Mouse (Mus musculus): ENCODE measurements around the gene Kdm8. TPM values are rescaled to one million over a fixed set of nuclear protein-coding genes. Genes with fewer than 3 reads are reported as not detected.

Gene Kdm8
- polyA plus RNA-seq, 1 experiment from 2014 or later = 7.9 TPM

- Histone ChIP-seq H3K27ac (ENCODE audit: low read depth, low read length) (no peak overlapping the region), H3K36me3 (ENCODE audit: control insufficient read depth, insufficient read depth, low read length) (no peaks in the 10 kb centered on the region), H3K9ac (ENCODE audit: low read depth, low read length) (no peak overlapping the region), H3K9me3 (replicated peaks; ENCODE audit: control insufficient read depth, low read length) (no peaks in the 10 kb centered on the region), H3K4me1 (ENCODE audit: control insufficient read depth, insufficient read depth, low read length) (no peaks in the 10 kb centered on the region), H3K4me2 (no peak overlapping the region), H3K4me3 (ENCODE audit: low read depth, low read length) (no peak overlapping the region), H3K27me3 (ENCODE audit: control insufficient read depth, insufficient read depth, low read length) (no peaks in the 10 kb centered on the region)
- ATAC-seq (replicated peaks; ENCODE audit: insufficient number of reproducible peaks, low FRiP score, low TSS enrichment) = no peak
- 62% methylated on average over 13 of the region's 13 CpGs for WGBS (ENCODE audit: insufficient replicate concordance)
These were observed 55.7 kb downstream of the Kdm8 start for GRCm38 (mm10) chr7:125499927-125500868.

- no peaks in the 10 kb centered on the region for H3K36me3 ChIP-seq (ENCODE audit: control insufficient read depth, insufficient read depth, low read length)
- H3K9me3 ChIP-seq (replicated peaks; ENCODE audit: control insufficient read depth, low read length) = no peaks in the 10 kb centered on the region
- H3K27ac ChIP-seq (ENCODE audit: low read depth, low read length) = no peak overlapping the region
- no peak overlapping the region for H3K9ac ChIP-seq (ENCODE audit: low read depth, low read length)
- 89% methylated on average over 7 of the region's 7 CpGs for WGBS (ENCODE audit: insufficient replicate concordance)
- no peaks in the 10 kb centered on the region for H3K27me3 ChIP-seq (ENCODE audit: control insufficient read depth, insufficient read depth, low read length)
- H3K4me1 ChIP-seq (ENCODE audit: control insufficient read depth, insufficient read depth, low read length) = no peaks in the 10 kb centered on the region
- H3K4me2 ChIP-seq = no peak overlapping the region
- ATAC-seq (replicated peaks; ENCODE audit: insufficient number of reproducible peaks, low FRiP score, low TSS enrichment) = no peak
- no peak overlapping the region for H3K4me3 ChIP-seq (ENCODE audit: low read depth, low read length)
These were observed 56.4 kb downstream of the Kdm8 start for GRCm38 (mm10) chr7:125500879-125501278.

- ATAC-seq (replicated peaks; ENCODE audit: insufficient number of reproducible peaks, low FRiP score, low TSS enrichment) = no peak
- H3K4me3 ChIP-seq (ENCODE audit: low read depth, low read length) = no peak overlapping the region
- H3K27me3 ChIP-seq (ENCODE audit: control insufficient read depth, insufficient read depth, low read length) = no peaks in the 10 kb centered on the region
- WGBS (ENCODE audit: insufficient replicate concordance) = 59% methylated on average over 5 of the region's 5 CpGs
- H3K4me2 ChIP-seq = no peak overlapping the region
- H3K9me3 ChIP-seq (replicated peaks; ENCODE audit: control insufficient read depth, low read length) = no peaks in the 10 kb centered on the region
- H3K4me1 ChIP-seq (ENCODE audit: control insufficient read depth, insufficient read depth, low read length) = no peaks in the 10 kb centered on the region
- no peaks in the 10 kb centered on the region for H3K36me3 ChIP-seq (ENCODE audit: control insufficient read depth, insufficient read depth, low read length)
- H3K9ac ChIP-seq (ENCODE audit: low read depth, low read length) = no peak overlapping the region
- H3K27ac ChIP-seq (ENCODE audit: low read depth, low read length) = no peak overlapping the region
These were observed 59.1 kb downstream of the Kdm8 start for GRCm38 (mm10) chr7:125503374-125504092.

- H3K27me3 ChIP-seq (ENCODE audit: control insufficient read depth, insufficient read depth, low read length) = no peaks in the 10 kb centered on the region
- no peaks in the 10 kb centered on the region for H3K9me3 ChIP-seq (replicated peaks; ENCODE audit: control insufficient read depth, low read length)
- no peak overlapping the region for H3K27ac ChIP-seq (ENCODE audit: low read depth, low read length)
- H3K4me2 ChIP-seq = no peak overlapping the region
- no peak for ATAC-seq (replicated peaks; ENCODE audit: insufficient number of reproducible peaks, low FRiP score, low TSS enrichment)
- no peaks in the 10 kb centered on the region for H3K4me1 ChIP-seq (ENCODE audit: control insufficient read depth, insufficient read depth, low read length)
- no peaks in the 10 kb centered on the region for H3K36me3 ChIP-seq (ENCODE audit: control insufficient read depth, insufficient read depth, low read length)
- WGBS (ENCODE audit: insufficient replicate concordance) = 87% methylated on average over 5 of the region's 5 CpGs
- no peak overlapping the region for H3K4me3 ChIP-seq (ENCODE audit: low read depth, low read length)
- no peak overlapping the region for H3K9ac ChIP-seq (ENCODE audit: low read depth, low read length)
These were observed 60.1 kb downstream of the Kdm8 start for GRCm38 (mm10) chr7:125504618-125505017.

GRCm38 (mm10) chr7:125505568-125505967 lies 61.1 kb downstream of the Kdm8 start:
- no peaks in the 10 kb centered on the region for H3K4me1 ChIP-seq (ENCODE audit: control insufficient read depth, insufficient read depth, low read length)
- H3K36me3 ChIP-seq (ENCODE audit: control insufficient read depth, insufficient read depth, low read length) = no peaks in the 10 kb centered on the region
- no peak overlapping the region for H3K27ac ChIP-seq (ENCODE audit: low read depth, low read length)
- no peaks in the 10 kb centered on the region for H3K9me3 ChIP-seq (replicated peaks; ENCODE audit: control insufficient read depth, low read length)
- H3K27me3 ChIP-seq (ENCODE audit: control insufficient read depth, insufficient read depth, low read length) = no peaks in the 10 kb centered on the region
- H3K4me2 ChIP-seq = no peak overlapping the region
- 77% methylated on average over 10 of the region's 10 CpGs for WGBS (ENCODE audit: insufficient replicate concordance)
- no peak overlapping the region for H3K4me3 ChIP-seq (ENCODE audit: low read depth, low read length)
- ATAC-seq (replicated peaks; ENCODE audit: insufficient number of reproducible peaks, low FRiP score, low TSS enrichment) = no peak
- no peak overlapping the region for H3K9ac ChIP-seq (ENCODE audit: low read depth, low read length)

GRCm38 (mm10) chr7:125507279-125507678 lies 62.8 kb downstream of the Kdm8 start:
- Histone ChIP-seq H3K4me1 (ENCODE audit: control insufficient read depth, insufficient read depth, low read length) (no peaks in the 10 kb centered on the region), H3K9me3 (replicated peaks; ENCODE audit: control insufficient read depth, low read length) (no peaks in the 10 kb centered on the region), H3K9ac (ENCODE audit: low read depth, low read length) (no peak overlapping the region), H3K4me3 (ENCODE audit: low read depth, low read length) (no peak overlapping the region), H3K27me3 (ENCODE audit: control insufficient read depth, insufficient read depth, low read length) (no peaks in the 10 kb centered on the region), H3K27ac (ENCODE audit: low read depth, low read length) (no peak overlapping the region), H3K4me2 (no peak overlapping the region), H3K36me3 (ENCODE audit: control insufficient read depth, insufficient read depth, low read length) (no peaks in the 10 kb centered on the region)
- no peak for ATAC-seq (replicated peaks; ENCODE audit: insufficient number of reproducible peaks, low FRiP score, low TSS enrichment)
- 74% methylated on average over 2 of the region's 2 CpGs for WGBS (ENCODE audit: insufficient replicate concordance)

- no peak overlapping the region for H3K4me3 ChIP-seq (ENCODE audit: low read depth, low read length)
- WGBS (ENCODE audit: insufficient replicate concordance) = 73% methylated on average over 5 of the region's 5 CpGs
- no peak for ATAC-seq (replicated peaks; ENCODE audit: insufficient number of reproducible peaks, low FRiP score, low TSS enrichment)
- no peaks in the 10 kb centered on the region for H3K27me3 ChIP-seq (ENCODE audit: control insufficient read depth, insufficient read depth, low read length)
- no peaks in the 10 kb centered on the region for H3K36me3 ChIP-seq (ENCODE audit: control insufficient read depth, insufficient read depth, low read length)
- H3K27ac ChIP-seq (ENCODE audit: low read depth, low read length) = no peak overlapping the region
- H3K9ac ChIP-seq (ENCODE audit: low read depth, low read length) = no peak overlapping the region
- H3K4me1 ChIP-seq (ENCODE audit: control insufficient read depth, insufficient read depth, low read length) = no peaks in the 10 kb centered on the region
- no peaks in the 10 kb centered on the region for H3K9me3 ChIP-seq (replicated peaks; ENCODE audit: control insufficient read depth, low read length)
- no peak overlapping the region for H3K4me2 ChIP-seq
These were observed 67.0 kb downstream of the Kdm8 start for GRCm38 (mm10) chr7:125511432-125511831.

GRCm38 (mm10) chr7:125511852-125512251 lies 67.4 kb downstream of the Kdm8 start:
- WGBS (ENCODE audit: insufficient replicate concordance) = 78% methylated on average over 2 of the region's 2 CpGs
- Histone ChIP-seq H3K4me1 (ENCODE audit: control insufficient read depth, insufficient read depth, low read length) (no peaks in the 10 kb centered on the region), H3K27ac (ENCODE audit: low read depth, low read length) (no peak overlapping the region), H3K9ac (ENCODE audit: low read depth, low read length) (no peak overlapping the region), H3K36me3 (ENCODE audit: control insufficient read depth, insufficient read depth, low read length) (no peaks in the 10 kb centered on the region), H3K4me2 (no peak overlapping the region), H3K4me3 (ENCODE audit: low read depth, low read length) (no peak overlapping the region), H3K9me3 (replicated peaks; ENCODE audit: control insufficient read depth, low read length) (no peaks in the 10 kb centered on the region), H3K27me3 (ENCODE audit: control insufficient read depth, insufficient read depth, low read length) (no peaks in the 10 kb centered on the region)
- no peak for ATAC-seq (replicated peaks; ENCODE audit: insufficient number of reproducible peaks, low FRiP score, low TSS enrichment)
